Mouse (Mus musculus): ENCODE measurements around the gene Cav2.

Gene Cav2

GRCm38 (mm10) chr6:17280939-17281756 lies at the start of gene Cav2:
Gene Cav2, plus strand, starts transcription at chr6:17281185.
- DNase-seq (ENCODE audit: low read depth, low spot score), result peak; percentile 51

DNA sequence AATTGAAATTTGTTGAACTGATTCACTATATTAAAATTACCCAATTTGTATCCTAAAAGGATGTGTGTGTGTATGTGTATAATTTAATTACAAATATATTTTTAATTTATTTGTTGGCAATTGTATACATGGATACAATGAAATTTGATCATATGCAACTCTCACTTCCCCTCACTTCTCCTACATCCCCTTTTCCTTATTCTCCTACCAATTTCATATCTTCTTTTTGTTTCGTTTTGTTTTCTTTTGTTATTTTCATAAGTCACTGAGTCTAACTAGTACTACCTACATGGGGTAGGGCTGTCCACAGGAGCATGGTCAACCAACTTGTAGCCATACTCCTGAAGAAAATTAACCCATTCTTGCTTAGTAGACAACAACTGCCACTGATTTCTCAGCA lies 41.3 kb upstream of the Cav2 start:
- no peak for DNase-seq (ENCODE audit: low read depth, low spot score)

DNA sequence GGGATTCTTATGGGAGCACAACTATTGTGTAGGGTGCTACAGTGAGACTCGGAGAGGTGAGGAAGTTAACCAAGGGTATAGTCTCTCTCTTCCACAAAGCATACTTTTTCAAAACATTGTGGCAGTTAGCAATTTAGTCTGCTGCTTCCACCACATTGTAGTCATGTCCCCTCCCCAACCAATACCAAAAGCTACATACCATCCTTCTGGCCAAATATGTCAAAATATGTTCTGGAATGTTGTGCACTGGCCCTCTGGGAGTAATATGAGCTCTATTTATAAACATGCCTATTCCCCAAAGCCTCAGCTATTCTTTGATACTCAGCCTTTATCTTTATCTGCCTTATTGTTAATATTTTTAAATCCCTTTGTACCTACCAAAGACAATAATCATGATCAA lies 40.0 kb upstream of the Cav2 start:
- DNase-seq (ENCODE audit: low read depth, low spot score), result no peak

DNA sequence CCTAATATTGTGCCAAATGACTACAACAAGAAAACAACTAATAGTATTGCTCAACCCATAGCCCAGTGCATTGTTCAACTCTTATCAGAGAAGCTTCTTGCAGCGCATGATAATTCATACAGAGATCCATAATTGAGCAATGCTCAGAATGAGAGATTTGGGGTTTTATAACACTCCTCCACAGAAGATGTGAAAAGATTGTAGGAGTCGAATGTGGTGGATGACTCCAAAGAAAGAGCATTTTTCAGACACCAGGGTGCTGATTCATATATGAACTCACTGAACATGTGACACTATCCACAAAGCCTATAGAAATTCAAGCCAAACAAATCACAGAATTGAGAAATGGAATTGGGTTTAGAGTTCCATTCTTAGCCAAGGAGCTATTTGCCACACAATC lies 34.0 kb upstream of the Cav2 start:
- DNase-seq (ENCODE audit: low read depth, low spot score), result no peak

GRCm38 (mm10) chr6:17247673-17248072 lies 33.3 kb upstream of the Cav2 start:
- no peak for DNase-seq (ENCODE audit: low read depth, low spot score)

DNA sequence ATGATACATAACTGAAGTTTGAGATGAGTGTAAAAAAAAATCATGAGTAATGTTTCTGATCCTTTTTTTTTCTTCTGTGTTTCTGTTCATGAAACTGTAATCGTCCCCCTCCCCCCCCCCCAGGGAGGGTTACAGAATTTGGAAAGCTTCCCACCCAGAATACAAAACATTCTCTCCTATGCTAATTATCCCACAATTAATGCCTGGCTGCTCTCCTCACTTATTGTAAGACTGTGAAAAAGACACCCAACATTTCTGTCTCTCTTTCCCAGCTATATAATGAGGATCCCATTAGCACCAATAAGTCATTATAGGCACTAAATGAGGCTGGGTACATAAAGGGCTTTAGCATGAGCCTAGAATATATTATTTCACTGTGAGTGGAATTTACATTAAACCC lies 32.7 kb upstream of the Cav2 start:
- no peak for DNase-seq (ENCODE audit: low read depth, low spot score)

DNA sequence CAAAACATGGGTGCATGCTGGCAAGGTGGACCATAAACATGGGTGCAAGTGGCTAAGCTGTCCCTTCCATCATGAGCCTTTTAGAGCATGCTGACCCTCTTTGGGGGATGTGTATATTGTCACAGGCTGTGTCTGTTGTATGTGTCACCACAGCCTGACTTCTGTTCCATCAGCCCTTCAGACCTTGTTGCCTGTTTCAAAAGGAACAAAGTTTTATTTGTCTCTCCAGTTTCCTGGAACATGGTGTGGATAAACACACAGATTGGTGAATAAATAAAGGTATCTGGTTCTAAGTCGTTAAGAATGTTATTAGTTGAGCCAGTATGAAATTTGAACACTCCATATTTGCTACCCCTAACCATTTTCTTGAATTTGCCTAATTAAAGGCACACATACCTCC lies 29.0 kb upstream of the Cav2 start:
- no peak for DNase-seq (ENCODE audit: low read depth, low spot score)

- no peak for DNase-seq (ENCODE audit: low read depth, low spot score)
Observed at GRCm38 (mm10) chr6:17258142-17258541, 22.8 kb upstream of the Cav2 start.

DNA sequence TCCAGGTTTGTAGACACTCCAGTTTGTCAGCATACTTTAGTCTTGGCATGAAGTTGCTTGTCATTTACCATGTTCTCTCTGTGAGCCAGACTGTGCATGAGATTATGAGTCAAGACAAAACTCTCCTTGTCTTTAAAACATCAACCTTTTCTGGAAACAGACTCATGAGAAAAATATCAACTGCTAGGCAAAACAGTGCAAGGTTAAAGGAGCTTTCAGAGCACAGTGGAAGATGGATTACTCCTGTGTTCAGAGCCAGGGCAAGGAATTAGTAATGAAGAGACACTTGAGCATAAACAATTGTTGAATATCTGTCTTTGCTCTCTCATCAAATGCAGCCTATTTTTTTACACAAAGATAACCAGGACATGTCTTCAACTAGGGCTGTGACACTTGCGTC lies 22.1 kb upstream of the Cav2 start:
- no peak for DNase-seq (ENCODE audit: low read depth, low spot score)

DNA sequence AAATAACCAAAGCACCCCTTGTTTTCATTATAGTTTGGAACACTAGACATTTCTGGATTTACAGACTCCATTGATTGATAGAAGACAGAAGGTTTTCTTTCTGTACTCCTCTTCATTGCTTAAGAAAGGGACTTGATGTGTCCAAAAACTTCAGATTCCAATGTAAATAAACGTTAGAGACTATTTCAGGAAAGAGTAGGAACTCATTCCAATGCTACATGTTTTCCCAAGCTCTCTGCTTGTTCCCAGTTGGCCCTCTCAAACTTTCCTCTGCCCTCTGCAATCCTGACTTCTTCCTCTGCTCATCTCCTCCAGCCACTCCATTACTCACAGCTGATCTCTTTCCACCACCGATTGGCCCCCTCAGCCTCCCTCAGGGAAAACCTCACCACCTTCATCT lies 18.2 kb upstream of the Cav2 start:
- no peak for DNase-seq (ENCODE audit: low read depth, low spot score)

GRCm38 (mm10) chr6:17265043-17265442 lies 15.9 kb upstream of the Cav2 start:
- DNase-seq (ENCODE audit: low read depth, low spot score), result no peak

GRCm38 (mm10) chr6:17266466-17266865 lies 14.5 kb upstream of the Cav2 start:
- no peak for DNase-seq (ENCODE audit: low read depth, low spot score)

DNA sequence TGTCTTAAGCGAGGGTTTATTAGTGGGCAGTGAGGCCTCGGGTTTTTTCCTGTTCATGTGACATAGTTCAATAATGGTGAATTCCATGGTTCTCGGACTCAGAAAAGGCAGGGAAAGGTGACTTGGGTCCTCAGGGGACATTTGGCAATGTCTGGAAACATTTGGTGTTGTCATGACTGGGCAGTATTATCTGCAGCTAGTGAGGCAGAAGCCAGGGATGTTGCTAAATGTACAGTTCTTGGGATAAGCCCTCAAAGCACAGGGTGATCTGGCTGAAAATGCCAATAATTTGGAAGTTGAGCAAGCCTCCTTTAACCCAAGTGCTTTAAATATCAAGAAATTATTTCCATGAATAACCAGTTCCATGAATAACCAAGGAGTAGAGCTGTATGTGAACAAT lies 2.6 kb upstream of the Cav2 start:
- DNase-seq (ENCODE audit: low read depth, low spot score), result no peak

DNA sequence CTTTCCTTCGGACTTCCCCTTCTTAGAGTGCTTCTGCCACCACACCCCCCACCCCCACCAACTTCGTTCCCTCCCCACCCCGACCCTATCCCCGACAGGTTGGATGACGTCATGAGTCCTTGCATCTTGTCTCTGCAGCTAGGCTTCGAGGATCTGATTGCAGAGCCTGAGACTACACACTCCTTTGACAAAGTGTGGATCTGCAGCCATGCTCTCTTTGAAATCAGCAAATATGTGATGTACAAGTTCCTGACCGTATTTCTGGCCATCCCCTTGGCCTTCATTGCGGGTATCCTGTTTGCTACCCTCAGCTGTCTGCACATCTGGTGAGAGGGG lies 740 bp downstream of the Cav2 start:
- no peak for DNase-seq (ENCODE audit: low read depth, low spot score)

DNA sequence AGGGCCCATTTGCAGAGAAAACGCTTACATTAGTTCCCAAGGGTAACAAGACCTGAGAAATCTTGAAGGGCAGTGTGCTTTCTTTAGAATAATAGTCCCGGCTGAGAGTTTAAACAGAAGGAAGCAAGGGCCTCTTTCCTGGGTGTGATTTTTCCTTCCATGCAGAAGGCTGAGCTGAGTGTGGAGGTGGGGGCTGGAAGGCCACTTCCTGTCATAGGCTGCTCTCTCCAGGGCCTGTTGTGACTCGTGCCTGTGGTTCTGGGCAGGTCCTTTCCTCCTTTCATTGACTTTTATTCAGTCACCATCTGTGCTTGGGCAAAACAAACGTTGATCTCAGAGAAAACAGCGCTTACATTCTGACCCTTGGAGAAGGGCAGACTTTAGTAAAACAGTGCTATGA lies 1.2 kb downstream of the Cav2 start:
- DNase-seq (ENCODE audit: low read depth, low spot score), result no peak

GRCm38 (mm10) chr6:17283834-17284233 lies 2.8 kb downstream of the Cav2 start:
- DNase-seq (ENCODE audit: low read depth, low spot score), result no peak

GRCm38 (mm10) chr6:17286381-17286780 lies 5.4 kb downstream of the Cav2 start:
- DNase-seq (ENCODE audit: low read depth, low spot score), result no peak

GRCm38 (mm10) chr6:17295116-17295515 lies 14.1 kb downstream of the Cav2 start:
- no peak for DNase-seq (ENCODE audit: low read depth, low spot score)

DNA sequence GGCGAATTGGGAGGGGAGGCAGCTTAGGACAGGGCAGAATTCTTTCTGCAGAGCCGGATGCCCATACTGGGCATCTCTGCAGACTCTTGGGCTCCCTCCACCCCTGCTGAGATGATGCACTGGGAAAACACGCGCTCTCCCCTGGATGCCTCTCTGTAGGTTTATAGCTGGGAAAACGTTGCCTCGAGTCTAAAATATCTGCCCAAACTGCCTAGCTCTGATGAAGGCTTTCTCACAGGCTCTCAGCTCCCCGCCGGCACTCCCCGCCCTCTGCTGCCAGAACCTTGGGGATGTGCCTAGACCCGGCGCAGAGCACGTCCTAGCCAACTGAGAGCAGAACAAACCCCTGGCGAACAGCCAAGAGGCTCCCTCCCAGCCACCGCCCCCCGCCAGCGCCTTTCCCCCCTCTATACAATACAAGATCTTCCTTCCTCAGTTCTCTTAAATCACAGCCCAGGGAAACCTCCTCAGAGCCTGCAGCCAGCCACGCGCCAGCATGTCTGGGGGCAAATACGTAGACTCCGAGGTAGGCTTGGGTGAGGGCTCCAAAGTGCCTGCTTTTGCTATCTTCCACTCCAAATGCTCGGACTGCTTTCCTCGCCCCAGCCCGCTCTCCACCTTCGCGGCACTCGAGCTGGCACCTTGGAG lies 25.1 kb downstream of the Cav2 start, which contains the start of gene Cav1:
Cav1 (plus strand) TSS at position 382 of the 648 bp plus-strand sequence.
- peak; percentile 66 for DNase-seq (ENCODE audit: low read depth, low spot score)

DNA sequence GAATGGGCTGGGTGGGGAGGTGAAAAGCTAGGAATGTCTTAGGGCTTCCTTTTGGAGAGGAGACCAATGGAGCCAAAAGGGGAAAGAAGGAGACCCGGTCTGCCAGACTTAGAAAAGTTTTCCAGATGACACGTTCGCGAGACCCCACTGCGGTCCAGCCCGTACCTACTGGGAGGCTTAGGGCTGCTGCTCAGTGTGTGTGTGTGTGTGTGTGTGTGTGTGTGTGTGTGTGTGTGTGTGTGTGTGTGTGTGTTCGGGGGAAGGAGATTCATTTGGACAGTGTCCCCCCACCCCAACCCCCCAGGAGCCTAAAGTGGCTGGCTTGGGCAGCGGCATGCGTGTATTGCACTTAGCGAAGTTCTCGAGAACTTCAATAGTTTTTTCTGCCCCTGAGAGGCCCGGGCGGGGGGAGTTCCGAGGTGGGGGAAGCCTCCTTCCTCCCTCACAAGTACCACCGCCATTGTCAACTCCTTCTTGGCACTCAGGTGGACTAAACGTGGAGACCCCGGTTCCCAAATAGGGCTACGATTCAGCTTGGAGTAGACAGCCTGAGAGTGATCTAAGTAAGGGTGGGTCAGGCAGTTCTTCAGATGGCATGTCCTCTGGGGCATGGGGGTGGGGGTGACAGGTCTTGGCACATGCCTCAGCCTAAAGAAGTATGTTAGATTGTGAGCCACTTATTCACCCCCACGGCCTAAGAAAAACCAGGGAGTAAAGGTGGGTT lies 25.8 kb downstream of the Cav2 start:
- DNase-seq (ENCODE audit: low read depth, low spot score), result peak; percentile 6

DNA sequence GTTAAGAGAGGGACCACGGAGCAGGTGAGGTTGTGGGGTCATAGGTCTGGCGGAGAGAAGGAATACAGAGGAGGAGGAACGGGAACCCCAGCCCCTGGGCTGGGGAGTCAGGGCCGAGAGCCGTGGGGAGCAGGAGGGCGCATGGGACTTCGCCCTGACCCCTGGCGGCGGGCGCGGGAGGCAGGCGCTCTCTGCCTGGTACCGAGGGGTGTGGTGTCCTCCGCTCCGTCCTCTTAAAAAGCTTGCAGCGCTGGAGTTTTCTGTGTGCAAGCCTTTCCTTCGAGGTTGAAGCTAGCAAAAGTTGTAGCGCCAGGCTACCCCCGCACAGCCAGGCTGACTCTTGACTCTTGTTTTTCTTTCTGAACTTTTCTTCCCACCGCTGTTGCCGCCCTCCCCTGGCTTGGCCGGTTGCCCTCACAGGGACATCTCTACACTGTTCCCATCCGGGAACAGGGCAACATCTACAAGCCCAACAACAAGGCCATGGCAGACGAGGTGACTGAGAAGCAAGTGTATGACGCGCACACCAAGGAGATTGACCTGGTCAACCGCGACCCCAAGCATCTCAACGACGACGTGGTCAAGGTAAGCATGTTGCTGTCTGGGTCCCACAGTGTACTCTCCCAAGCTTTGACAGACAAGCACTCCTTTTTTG lies 26.6 kb downstream of the Cav2 start:
- peak; percentile 63 for DNase-seq (ENCODE audit: low read depth, low spot score)

- no peak for DNase-seq (ENCODE audit: low read depth, low spot score)
Observed at GRCm38 (mm10) chr6:17308661-17309060, 27.7 kb downstream of the Cav2 start.
